Mouse (Mus musculus): Measurements from ENCODE around the gene Agfg2.
"Not testable (repeated sequence)": the region's sequence is repeated elsewhere in the genome, so short reads cannot be mapped to it uniquely, and the experiment has no call there.

The Agfg2 gene

DNA sequence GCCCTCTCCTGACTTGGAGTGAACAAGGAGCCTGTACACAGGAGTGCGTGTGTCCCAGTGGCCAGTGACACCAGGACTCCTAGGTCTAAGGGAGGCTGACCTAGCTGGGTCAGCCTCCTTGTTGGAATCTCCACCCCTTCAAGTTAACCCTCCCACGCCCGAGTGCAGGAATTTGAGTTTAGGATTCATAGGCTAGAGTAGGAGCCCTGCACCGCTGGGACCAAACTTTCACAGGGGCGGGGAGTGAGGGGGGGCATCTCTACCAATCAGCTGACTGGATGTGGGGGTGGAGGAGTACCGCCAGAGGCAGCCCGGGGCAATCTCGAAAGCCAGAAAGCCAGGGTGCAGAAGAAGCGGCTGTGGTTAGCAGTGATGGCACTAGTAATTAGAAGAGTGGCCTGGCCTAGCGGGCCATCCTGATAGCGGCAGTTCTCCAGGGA is 38.9 kb downstream of the Agfg2 start, which contains the start of gene Irs3:
TSS of gene Irs3 (minus strand) at position 63 of the 440 bp plus-strand sequence.
- no peak for DNase-seq (ENCODE audit: low spot score)

- DNase-seq (ENCODE audit: low spot score) = no peak
Observed at GRCm38 (mm10) chr5:137645091-137645651, 39.4 kb downstream of the Agfg2 start.

DNA sequence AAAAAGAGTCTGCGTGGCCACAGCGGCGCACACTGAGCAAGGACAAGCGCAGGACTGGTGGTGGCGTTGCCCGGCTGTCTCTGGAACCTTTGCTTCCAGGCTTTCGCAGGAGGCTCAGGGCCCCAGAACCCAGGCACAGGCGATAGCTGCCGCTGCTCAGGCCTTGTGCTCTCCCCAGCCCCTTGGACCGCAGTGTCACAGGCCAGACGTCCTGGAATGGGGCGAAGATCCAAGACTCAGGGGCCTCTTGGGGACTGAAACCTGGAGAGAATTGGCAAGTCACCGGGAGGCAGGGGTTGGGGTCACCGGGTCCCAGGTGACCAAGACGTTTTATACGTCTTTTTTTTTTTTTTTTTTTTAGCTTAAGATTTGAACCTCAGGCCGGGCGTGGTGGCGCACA is 40.0 kb downstream of the Agfg2 start:
- DNase-seq (ENCODE audit: low spot score) = no peak

DNA sequence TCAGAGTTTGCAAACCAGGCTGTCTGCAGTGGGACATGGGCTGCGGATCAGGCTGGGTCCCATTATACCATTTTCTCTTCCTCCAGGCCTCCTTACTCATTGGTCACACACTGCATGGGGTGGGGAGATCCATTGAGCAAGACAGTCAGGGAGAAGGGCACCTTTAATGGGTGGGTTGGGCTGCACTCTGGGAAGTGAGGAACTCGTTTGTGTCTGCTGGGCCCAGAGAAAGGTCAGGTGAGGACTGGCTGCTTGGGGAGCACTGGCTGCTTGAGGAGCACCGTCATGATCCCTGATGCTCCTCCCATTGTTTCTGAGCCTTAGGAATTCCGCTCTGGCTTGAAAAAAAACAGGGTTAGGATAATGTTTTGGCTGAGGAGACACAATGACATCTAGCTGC is 41.6 kb downstream of the Agfg2 start:
- DNase-seq (ENCODE audit: low spot score) = no peak

DNA sequence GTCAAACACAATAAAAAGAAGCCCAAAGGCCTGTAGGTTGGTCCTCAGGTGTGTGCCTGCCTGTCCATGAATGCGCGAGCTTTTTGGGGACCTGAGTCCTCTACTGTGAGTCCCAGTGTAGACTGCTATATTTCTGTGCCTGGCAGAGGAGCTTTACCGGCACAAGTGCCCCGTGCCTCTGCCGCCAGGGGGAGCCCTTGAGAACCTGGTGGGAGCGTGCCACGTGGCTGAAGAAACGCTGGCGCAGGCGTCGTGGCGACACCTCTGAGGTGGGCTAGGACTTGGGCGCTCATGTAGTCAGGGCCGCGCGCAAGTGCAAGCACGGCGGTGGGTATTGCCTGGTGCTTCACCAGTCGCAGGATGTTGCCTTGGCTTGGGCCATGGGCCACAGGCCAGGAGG is 43.5 kb downstream of the Agfg2 start, which contains the start of gene Sap25:
TSS of gene Sap25 (plus strand) at position 281 of the 400 bp plus-strand sequence.
- DNase-seq (ENCODE audit: low spot score) = no peak

- DNase-seq (ENCODE audit: low spot score) = no peak
Observed at GRCm38 (mm10) chr5:137639472-137639871, 45.1 kb downstream of the Agfg2 start.

GRCm38 (mm10) chr5:137633397-137634084 is 51.0 kb downstream of the Agfg2 start:
- no peak for DNase-seq (ENCODE audit: low spot score)

DNA sequence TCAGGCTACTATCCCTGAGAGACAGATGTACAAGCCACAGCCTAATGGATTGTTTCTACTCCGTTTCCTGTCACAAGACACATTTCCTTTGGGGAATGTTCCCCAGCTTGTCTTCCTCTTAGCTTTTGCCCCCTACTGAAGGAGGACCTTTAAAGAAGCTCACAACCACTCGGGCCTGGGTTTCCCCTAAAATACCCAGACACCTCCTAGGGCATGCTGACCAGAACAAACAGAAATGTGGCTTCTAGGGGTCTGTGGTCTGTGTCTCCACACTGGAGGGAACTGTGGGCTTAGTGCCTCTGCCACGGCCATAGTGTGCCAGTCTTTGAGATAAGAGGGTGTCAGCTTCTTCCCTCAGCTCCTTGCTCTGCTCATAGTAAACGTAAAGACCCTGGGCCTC is 52.9 kb downstream of the Agfg2 start:
- no peak for DNase-seq (ENCODE audit: low spot score)

DNA sequence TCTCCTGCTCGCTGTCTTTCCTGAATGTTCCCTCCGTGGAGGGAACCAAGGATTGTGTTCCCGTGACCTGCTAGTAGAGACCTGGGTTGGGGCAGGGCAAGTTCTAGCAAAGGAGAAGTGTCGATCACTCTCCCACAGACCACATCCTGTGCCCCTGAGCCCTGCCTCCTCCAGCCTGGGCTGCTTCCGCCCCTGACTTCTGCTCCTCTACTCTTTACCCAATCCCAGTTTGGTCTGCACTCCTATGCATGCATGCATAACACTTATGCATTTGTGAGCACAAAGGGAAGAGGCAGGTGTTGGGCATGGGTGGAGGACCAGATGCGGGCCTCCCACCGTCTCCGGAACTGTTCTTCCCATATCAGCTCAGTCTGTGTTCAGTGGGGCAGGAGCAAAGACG is 53.4 kb downstream of the Agfg2 start:
- no peak for DNase-seq (ENCODE audit: low spot score)

DNA sequence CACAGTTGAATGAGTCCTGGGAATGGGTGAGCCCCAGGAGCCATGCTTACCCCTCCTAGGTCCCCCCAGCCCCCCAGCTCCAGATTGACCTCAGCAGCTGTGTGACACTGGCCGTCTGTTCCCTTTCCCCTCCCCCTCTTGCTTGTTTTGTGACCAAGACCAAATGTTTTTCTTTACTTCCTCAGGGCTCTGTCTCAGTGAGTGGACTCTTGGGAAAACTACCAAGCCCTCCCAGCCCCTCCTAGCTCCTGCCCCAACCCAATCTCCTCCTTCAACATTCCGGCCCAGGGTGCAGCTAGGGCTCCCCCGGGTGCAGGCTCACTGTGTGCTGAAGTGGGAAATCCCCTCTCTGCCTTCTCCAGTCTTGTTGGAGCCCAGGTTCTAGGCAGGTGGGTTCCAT is 53.9 kb downstream of the Agfg2 start:
- DNase-seq (ENCODE audit: low spot score) = peak; percentile 28

GRCm38 (mm10) chr5:137629906-137630545 is 54.5 kb downstream of the Agfg2 start:
- DNase-seq (ENCODE audit: low spot score) = no peak

DNA sequence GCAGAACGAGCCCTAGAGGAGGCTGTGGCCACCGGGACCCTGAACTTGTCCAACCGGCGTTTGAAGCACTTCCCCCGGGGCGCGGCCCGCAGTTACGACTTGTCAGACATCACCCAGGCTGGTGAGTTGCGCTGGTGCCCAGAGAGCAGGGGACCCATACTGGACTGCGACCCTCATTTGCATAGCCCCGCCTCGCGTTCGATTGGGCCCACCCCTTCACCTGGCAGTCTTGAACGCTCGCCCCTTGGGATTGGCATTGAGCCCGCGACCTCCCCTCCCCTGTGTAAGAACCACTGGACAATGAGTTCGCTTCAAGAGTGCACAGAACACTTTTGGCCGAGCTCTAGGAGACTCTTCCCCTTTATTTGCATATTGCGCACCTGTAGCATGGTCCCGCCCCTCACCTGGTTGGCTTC is 55.2 kb downstream of the Agfg2 start:
- DNase-seq (ENCODE audit: low spot score) = no peak

DNA sequence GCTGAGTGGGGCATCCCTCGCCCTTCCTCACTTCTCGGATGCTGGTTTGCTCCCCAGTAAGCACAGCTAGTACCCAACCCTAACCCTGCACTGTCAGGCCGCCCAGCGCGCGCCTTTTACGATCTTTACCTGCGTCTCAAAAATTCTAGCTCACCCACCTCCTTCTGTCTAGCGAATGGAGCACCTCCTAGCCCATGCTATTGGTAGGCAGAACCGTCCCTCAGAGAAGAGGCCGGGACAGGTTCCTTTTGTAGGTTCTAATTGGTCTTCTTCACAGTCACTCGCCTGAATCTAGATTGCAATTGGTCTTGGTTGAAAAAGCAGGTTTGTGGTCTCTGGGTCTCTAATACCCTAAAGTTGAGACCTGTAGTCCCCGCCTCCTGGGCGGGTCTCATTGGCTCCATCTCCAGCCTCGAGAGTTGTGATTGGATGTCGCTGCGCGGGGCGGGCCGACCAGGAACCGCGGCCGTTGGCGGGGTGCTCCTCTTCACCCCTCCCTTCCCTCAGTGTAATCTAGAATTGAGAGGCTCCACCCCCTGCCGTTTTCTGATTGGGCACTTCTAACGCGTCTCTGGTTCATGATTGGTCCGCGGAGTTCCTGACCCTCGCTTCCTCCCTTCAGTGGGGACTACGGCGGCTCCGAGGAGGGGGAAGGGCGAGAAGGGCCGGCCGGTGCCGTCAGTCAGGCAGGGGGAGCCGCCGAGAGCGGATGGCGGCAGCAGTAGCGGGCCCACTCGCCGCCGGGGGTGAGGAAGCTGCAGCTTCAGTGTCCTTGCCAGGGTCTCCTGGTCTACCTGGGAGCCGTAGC is 55.8 kb downstream of the Agfg2 start, which contains the start of the genes Fbxo24, Lrch4 and Gm20605:
TSS of gene Fbxo24 (minus strand) at position 505 of the 808 bp plus-strand sequence.
TSS of gene Lrch4 (plus strand) at position 624 of the 808 bp plus-strand sequence.
TSS of gene Gm20605 (plus strand) at position 678 of the 808 bp plus-strand sequence.
- peak; percentile 100 for DNase-seq (ENCODE audit: low spot score)

DNA sequence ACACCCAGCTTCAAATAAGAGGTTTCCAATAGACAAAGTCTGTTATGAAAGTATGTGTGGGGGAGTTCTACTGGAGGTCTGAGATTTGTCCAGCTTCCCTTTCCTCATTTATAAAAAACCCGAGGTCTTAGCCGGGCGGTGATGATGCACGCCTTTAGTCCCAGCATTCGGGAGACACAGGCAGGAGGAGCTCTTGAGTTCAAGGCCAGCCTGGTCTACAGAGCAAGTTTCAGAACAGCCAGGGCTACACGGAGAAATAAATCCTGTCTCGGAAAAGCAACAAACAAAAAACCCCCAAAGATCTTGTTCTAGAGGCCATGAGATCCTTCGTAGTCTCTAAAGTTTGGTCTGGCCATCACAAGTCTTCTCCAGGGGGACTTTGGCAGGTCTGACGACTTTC is 56.5 kb downstream of the Agfg2 start:
- DNase-seq (ENCODE audit: low spot score) = peak; percentile 57

- DNase-seq (ENCODE audit: low spot score) = no peak
Observed at GRCm38 (mm10) chr5:137623937-137624530, 60.5 kb downstream of the Agfg2 start.

GRCm38 (mm10) chr5:137615347-137615746 is 69.2 kb downstream of the Agfg2 start:
- no peak for DNase-seq (ENCODE audit: low spot score)

DNA sequence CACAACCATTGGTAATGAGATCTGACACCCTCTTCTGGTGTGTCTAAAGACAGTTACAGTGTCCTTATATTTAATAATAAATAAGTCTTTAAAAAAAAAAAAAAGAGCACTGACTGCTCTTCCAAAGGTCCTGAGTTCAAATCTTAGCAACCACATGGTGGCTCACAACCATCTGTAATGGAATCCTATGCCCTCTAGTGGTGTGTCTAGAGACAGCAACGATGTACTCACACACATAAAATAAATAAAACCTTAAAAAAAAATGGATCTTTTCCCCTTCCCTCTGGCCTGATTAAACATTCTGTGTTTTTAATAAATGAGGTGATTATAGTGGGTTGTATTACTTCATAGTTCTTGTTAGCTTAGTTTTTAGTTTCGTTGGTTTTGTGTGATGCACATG is 69.6 kb downstream of the Agfg2 start:
- not testable (repeated sequence) for DNase-seq (ENCODE audit: low spot score)

DNA sequence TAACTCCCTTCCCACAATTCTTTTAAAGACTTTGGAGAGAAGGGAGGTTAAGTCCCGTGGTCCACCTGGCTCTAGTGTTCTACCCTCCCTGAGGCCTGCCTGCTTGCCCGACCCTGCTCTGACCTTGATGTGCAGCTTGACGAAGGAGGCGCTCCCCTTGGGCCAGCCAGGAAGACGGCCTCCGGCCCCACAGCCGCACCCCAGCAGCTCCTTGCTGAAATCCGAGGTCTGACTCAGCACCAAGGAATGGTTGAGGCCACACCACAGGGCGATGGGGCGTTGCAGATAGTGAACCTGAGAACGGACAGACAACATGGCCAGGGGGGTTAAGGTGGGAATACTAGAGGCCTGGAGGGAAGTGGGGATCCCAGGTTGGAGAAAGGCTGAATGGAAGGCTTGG is 71.0 kb downstream of the Agfg2 start, which contains the start of gene Pcolce:
TSS of gene Pcolce (minus strand) at position 235 of the 400 bp plus-strand sequence.
- peak; percentile 54 for DNase-seq (ENCODE audit: low spot score)

GRCm38 (mm10) chr5:137613076-137613475 is 71.5 kb downstream of the Agfg2 start:
- DNase-seq (ENCODE audit: low spot score) = no peak

- DNase-seq (ENCODE audit: low spot score) = peak; percentile 86
Observed at GRCm38 (mm10) chr5:137611245-137611602, 73.3 kb downstream of the Agfg2 start.

DNA sequence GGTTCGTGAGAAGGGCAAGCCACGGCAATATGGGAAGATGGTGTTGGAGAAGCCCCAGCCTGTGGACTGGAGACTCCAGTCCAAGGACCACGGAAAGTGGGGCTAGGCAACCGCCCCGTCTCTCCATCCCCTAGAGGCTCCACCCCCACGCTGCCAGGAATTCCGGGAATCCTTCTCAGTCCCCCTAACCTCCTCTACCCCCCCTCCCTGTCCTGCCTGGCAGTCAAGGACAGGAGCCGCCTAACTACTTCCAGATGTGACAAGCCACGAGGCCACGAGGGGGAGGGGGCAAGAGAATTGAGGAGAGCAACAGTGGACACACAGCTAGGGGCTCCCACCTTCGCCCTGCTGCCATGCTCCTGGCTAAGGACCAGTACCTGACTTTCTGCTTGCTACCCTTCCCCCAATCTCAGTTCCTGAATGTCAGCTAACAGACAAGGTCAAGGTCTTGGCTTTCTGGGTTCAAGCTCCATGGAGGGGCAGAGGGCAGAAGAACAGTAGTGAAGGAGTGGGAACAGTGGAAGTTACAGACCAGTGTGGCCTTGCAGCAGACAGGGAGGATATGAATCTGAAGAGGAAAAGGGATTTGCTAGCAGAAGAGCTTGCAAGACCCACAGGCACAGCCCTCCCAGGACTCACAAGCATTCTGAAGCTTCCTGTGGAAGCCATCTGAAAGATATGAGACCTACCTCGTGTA is 73.8 kb downstream of the Agfg2 start:
- DNase-seq (ENCODE audit: low spot score) = peak; percentile 86
